Mouse (Mus musculus): ENCODE measurements around the gene Papolb.

Gene Papolb

DNA sequence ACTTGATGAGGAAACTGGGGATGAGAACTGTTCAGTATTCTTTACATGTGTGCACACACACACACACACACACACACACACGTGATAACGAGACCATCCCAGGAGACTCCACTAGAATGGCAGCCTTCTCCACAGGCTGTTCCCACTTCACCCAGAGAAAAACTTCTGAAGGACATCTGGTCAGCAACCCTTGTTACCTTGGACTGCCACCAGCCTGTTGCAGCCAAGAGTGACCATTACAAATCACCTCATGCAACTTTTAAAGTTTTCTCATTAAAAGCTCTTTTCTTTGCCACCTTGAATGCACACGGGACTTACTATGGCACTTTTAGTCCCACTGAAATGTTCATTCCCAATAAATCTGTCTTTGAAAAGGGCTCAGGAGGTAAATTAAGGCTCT, 7.4 kb upstream of the Papolb start:
- no peak for TF ChIP-seq CTCF (conservative IDR thresholded peaks at IDR 0.05; ENCODE audit: low read length)
- no peaks in the 10 kb centered on the region for H3K9me3 ChIP-seq (ENCODE audit: low read length)

DNA sequence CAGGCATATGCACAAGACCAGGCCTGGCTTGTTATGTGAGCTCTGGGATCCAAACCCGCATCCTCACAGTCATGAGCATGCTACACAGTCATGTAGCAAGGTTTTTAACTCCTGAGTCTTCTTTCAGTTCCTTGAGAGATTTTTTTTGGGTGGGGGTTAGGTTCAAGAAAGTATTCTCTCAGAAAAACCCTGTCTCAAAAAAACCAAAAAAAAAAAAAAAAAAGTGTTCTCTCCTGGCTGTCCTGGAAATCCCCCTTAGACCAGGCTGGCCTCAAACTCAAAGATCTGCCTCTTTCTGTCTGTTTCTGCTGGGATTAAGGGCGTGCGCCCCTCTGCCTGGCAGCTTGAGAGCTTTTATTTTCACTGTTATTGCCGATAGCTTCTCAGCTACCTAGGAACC, 5.5 kb upstream of the Papolb start:
- Histone ChIP-seq H3K27me3 (ENCODE audit: insufficient read depth, low read length) (peaks cover 4% of the 10 kb centered on the region; the same call in 1 of the 2 replicates), H3K9me3 (ENCODE audit: low read length) (no peaks in the 10 kb centered on the region), H3K4me3 (replicated peaks; ENCODE audit: low read length) (no peak overlapping the region), H3K36me3 (ENCODE audit: insufficient read depth, low read length) (peaks cover 46% of the 10 kb centered on the region), H3K4me1 (replicated peaks; ENCODE audit: low read depth, low read length) (peaks cover 33% of the 10 kb centered on the region)
- no peak for TF ChIP-seq CTCF (conservative IDR thresholded peaks at IDR 0.05; ENCODE audit: low read length)
- TF ChIP-seq NANOG (IDR thresholded peaks at IDR 0.05; ENCODE audit: borderline replicate concordance, low read length) = no peak
- TF ChIP-seq POU5F1 (IDR thresholded peaks at IDR 0.05; ENCODE audit: borderline replicate concordance, low read length) = no peak

More for the DNA sequence above, 7.4 kb upstream of the Papolb start:
- H3K4me3 ChIP-seq (replicated peaks; ENCODE audit: low read length) = no peak overlapping the region
- H3K36me3 ChIP-seq (ENCODE audit: insufficient read depth, low read length) = peaks cover 57% of the 10 kb centered on the region
- H3K27me3 ChIP-seq (ENCODE audit: insufficient read depth, low read length) = no peaks in the 10 kb centered on the region
- H3K4me1 ChIP-seq (replicated peaks; ENCODE audit: low read depth, low read length) = peaks cover 42% of the 10 kb centered on the region

DNA sequence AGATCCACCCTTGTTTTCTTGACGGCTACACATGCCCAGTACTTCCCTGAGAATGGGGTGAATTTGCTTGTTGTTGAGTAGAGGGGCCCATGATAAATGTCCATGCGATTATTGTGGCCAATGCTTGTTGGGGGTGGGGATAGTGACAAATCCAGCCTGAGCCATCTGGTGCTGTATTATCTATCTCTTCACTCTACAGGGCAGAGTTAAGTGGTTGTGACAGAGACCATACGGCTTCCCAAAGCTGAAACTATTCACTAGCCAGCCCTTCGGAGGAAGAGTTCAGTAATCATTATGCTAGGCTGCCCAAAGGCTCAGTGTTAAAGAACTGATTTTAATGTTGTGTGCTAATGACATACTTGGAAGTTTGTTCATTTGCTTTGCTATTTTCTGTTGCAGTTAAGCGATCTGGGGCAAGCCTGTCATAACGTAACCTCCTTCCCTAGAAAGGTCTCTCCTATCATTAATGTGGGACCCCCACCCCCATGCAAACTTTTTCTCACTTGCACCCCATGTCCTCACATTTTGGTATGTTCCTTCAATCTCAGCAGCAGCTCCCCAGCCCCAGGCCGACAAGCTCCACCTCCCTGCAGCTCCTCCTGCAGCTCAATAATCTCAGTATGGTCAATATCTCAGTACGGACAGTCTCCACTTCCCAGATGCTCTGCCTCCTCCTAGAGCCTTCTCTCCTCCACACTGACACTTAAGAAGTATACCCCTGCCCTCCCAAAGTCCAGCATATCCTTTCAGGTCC, 5.0 kb downstream of the Papolb start:
- no peak overlapping the region for H3K4me3 ChIP-seq (replicated peaks; ENCODE audit: low read length)
- H3K27me3 ChIP-seq (ENCODE audit: insufficient read depth, low read length) = peaks cover 14% of the 10 kb centered on the region
- TF ChIP-seq POU5F1 (IDR thresholded peaks at IDR 0.05; ENCODE audit: borderline replicate concordance, low read length) = no peak
- no peak for TF ChIP-seq NANOG (IDR thresholded peaks at IDR 0.05; ENCODE audit: borderline replicate concordance, low read length)
- TF ChIP-seq CTCF (conservative IDR thresholded peaks at IDR 0.05; ENCODE audit: low read length) = no peak
- no peaks in the 10 kb centered on the region for H3K9me3 ChIP-seq (ENCODE audit: low read length)
- peaks cover 7% of the 10 kb centered on the region for H3K4me1 ChIP-seq (replicated peaks; ENCODE audit: low read depth, low read length)
- H3K36me3 ChIP-seq (ENCODE audit: insufficient read depth, low read length) = peaks cover 48% of the 10 kb centered on the region

DNA sequence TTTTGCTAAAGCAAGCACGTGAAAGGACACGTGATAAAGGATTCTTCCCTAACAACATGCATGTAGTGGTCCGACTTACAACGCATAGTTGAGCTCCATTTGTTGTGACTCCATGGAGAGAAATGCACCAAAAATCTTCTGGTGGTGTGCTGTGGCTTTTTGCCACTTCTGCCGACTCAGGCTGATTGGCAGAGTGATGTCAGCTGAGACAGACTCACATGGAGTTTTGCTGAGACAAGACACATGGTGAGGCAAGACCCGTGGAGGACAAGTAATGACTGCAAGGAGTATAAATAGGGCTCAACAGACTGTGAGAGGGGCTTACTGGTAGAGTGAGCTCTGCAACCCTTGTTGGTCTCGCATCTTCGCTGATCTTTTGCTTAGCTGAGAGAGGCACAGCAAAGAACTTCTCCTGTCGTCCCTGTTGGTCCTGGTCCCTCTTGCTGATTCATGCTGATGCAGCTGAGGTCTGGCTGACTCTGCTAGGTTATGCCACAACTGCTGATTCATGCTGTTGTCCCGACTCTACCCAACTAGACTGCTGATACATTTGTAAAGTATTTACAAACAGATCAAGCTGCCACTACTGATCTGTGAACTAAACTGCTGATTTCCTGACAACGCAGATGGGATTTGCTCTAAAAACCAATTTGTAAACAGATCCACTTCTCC, 8.5 kb downstream of the Papolb start:
- no peak for TF ChIP-seq CTCF (conservative IDR thresholded peaks at IDR 0.05; ENCODE audit: low read length)
- TF ChIP-seq POU5F1 (IDR thresholded peaks at IDR 0.05; ENCODE audit: borderline replicate concordance, low read length) = no peak
- TF ChIP-seq NANOG (IDR thresholded peaks at IDR 0.05; ENCODE audit: borderline replicate concordance, low read length) = no peak
- Histone ChIP-seq H3K27me3 (ENCODE audit: insufficient read depth, low read length) (no peaks in the 10 kb centered on the region), H3K4me3 (replicated peaks; ENCODE audit: low read length) (no peak overlapping the region), H3K4me1 (replicated peaks; ENCODE audit: low read depth, low read length) (peaks cover 20% of the 10 kb centered on the region), H3K36me3 (ENCODE audit: insufficient read depth, low read length) (peaks cover 29% of the 10 kb centered on the region), H3K9me3 (ENCODE audit: low read length) (no peaks in the 10 kb centered on the region)

DNA sequence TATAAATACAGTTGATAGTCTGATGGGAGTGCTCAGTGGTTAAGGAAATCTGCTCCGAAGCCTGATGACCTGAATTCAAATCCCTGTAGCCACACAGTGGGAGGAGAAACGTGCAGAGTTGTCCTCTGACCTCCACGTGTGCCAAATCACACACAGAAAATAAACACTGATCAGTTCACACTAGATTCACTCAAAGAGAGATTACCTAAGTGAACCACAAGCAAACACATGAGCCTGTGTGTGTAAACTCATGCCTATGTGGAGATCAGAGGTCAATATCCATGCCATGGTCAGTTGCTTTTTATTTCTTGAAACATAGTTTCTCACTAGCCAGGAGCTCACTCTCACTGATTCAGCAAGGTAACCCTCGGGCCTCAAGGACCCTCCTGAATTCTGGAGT, 9.5 kb downstream of the Papolb start:
- no peaks in the 10 kb centered on the region for H3K27me3 ChIP-seq (ENCODE audit: insufficient read depth, low read length)
- TF ChIP-seq CTCF (conservative IDR thresholded peaks at IDR 0.05; ENCODE audit: low read length) (no peak), NANOG (IDR thresholded peaks at IDR 0.05; ENCODE audit: borderline replicate concordance, low read length) (no peak), POU5F1 (IDR thresholded peaks at IDR 0.05; ENCODE audit: borderline replicate concordance, low read length) (no peak)

DNA sequence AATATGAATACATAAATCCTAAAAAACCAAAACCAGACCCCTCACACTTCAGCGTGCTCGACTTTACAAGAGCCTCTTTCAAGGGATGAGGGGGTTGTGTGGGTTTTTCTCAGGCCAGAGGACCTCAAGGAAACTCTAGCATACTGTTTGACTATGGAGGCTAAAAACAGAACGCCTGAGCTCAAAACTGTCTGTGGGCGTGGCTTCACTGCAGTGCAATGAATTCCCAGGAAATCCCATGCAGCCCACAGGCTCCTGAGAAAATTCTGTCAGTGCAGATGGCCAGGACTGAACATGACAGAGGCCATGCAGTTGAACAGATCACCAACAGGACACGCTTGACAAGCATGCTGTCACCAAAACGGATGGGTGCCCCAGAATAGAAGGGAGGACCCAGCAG, 10.9 kb downstream of the Papolb start:
- H3K4me1 ChIP-seq (replicated peaks; ENCODE audit: low read depth, low read length) = peaks cover 22% of the 10 kb centered on the region
- H3K9me3 ChIP-seq (ENCODE audit: low read length) = no peaks in the 10 kb centered on the region
- no peak overlapping the region for H3K4me3 ChIP-seq (replicated peaks; ENCODE audit: low read length)
- TF ChIP-seq CTCF (conservative IDR thresholded peaks at IDR 0.05; ENCODE audit: low read length) (no peak), POU5F1 (IDR thresholded peaks at IDR 0.05; ENCODE audit: borderline replicate concordance, low read length) (no peak), NANOG (IDR thresholded peaks at IDR 0.05; ENCODE audit: borderline replicate concordance, low read length) (no peak)
- H3K36me3 ChIP-seq (ENCODE audit: insufficient read depth, low read length) = peaks cover 25% of the 10 kb centered on the region
- no peaks in the 10 kb centered on the region for H3K27me3 ChIP-seq (ENCODE audit: insufficient read depth, low read length)

More for the DNA sequence above, 9.5 kb downstream of the Papolb start:
- H3K4me3 ChIP-seq (replicated peaks; ENCODE audit: low read length) = no peak overlapping the region
- no peaks in the 10 kb centered on the region for H3K9me3 ChIP-seq (ENCODE audit: low read length)
- H3K4me1 ChIP-seq (replicated peaks; ENCODE audit: low read depth, low read length) = peaks cover 22% of the 10 kb centered on the region
- peaks cover 28% of the 10 kb centered on the region for H3K36me3 ChIP-seq (ENCODE audit: insufficient read depth, low read length)

DNA sequence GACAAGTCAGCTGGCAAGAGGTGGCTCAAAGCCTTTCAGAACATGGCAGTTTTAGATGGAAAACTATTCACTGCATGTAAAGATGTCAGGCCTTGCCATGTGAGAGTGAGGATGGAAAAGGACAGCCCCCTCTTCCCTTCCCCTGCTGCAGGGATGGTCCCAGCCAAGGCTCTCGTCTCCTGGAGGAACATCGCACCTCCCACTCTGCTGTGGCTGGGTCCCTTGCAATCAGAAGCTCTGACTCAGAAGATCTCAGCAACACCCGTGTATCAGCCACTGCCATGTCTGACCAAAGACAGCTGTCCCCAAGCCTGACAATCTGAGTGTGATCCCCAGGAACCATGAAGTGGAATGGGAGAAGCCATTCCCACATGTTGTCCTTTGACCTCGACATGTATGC, 17.8 kb downstream of the Papolb start:
- TF ChIP-seq CTCF (conservative IDR thresholded peaks at IDR 0.05; ENCODE audit: low read length) (no peak), NANOG (IDR thresholded peaks at IDR 0.05; ENCODE audit: borderline replicate concordance, low read length) (no peak), POU5F1 (IDR thresholded peaks at IDR 0.05; ENCODE audit: borderline replicate concordance, low read length) (no peak)
- Histone ChIP-seq H3K27me3 (ENCODE audit: insufficient read depth, low read length) (no peaks in the 10 kb centered on the region), H3K36me3 (ENCODE audit: insufficient read depth, low read length) (peaks cover 9% of the 10 kb centered on the region), H3K9me3 (ENCODE audit: low read length) (no peaks in the 10 kb centered on the region), H3K4me1 (replicated peaks; ENCODE audit: low read depth, low read length) (peaks cover 39% of the 10 kb centered on the region), H3K4me3 (replicated peaks; ENCODE audit: low read length) (no peak overlapping the region)

DNA sequence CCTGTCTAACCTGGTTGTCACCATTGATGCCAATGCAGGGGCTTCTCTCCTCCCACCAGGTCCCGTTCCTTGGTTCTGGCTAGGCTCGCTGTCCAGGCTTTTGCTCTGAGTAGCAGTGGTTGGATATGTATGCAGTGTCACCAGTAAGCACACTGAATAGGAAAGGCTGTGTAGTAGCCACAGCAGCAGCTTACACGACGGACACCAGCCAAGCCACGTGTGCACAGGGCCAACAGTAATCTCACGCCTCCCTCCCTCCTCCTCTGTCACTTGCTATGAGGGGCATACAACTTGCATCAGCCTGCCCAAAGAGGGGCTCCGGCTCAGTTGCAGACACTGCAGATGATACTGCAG, 19.8 kb downstream of the Papolb start:
- peak overlapping the region; percentile 63; the same call in 1 of the 2 replicates for H3K4me3 ChIP-seq (replicated peaks; ENCODE audit: low read length)
- TF ChIP-seq CTCF (conservative IDR thresholded peaks at IDR 0.05; ENCODE audit: low read length) (no peak), POU5F1 (IDR thresholded peaks at IDR 0.05; ENCODE audit: borderline replicate concordance, low read length) (no peak), NANOG (IDR thresholded peaks at IDR 0.05; ENCODE audit: borderline replicate concordance, low read length) (no peak)

More for the DNA sequence above, 19.8 kb downstream of the Papolb start:
- no peaks in the 10 kb centered on the region for H3K9me3 ChIP-seq (ENCODE audit: low read length)
- H3K27me3 ChIP-seq (ENCODE audit: insufficient read depth, low read length) = no peaks in the 10 kb centered on the region
- H3K4me1 ChIP-seq (replicated peaks; ENCODE audit: low read depth, low read length) = peaks cover 45% of the 10 kb centered on the region
- H3K36me3 ChIP-seq (ENCODE audit: insufficient read depth, low read length) = peaks cover 22% of the 10 kb centered on the region
